Mouse (Mus musculus) small intestine, adult 2 months (tissue): ENCODE measurements around the gene Clec1a.

Source experiments
- CTCF ChIP-seq: fragments of 200-500 bp; IDR thresholded peaks from 2 replicates; pipeline ENCODE4 v1.5.1; 2012; ENCODE audit warnings: low read depth, mild to moderate bottlenecking, control low read depth, inconsistent platforms, low read length, moderate library complexity, mixed read lengths; ENCODE audit not compliant: insufficient replicate concordance, insufficient read length; ENCODE audit errors: extremely low read depth
- POLR2A ChIP-seq: fragments of 200-500 bp; IDR thresholded peaks from 2 replicates; pipeline ENCODE4 v1.6.1; 2012; ENCODE audit warnings: low read depth, mild to moderate bottlenecking, control low read depth, inconsistent platforms, low read length, moderate library complexity

GRCm38 (mm10) chr6:129422311-129422710, 29.5 kb downstream of the Clec1a start:
- TF ChIP-seq CTCF (no peak), POLR2A (no peak)
